Mouse (Mus musculus): ENCODE results near the gene Aspdh. TPM values are rescaled to one million over a fixed set of nuclear protein-coding genes. Genes with fewer than 3 reads are reported as not detected.

The Aspdh gene
- polyA plus RNA-seq, 1 experiment from 2014 or later = not detected

DNA sequence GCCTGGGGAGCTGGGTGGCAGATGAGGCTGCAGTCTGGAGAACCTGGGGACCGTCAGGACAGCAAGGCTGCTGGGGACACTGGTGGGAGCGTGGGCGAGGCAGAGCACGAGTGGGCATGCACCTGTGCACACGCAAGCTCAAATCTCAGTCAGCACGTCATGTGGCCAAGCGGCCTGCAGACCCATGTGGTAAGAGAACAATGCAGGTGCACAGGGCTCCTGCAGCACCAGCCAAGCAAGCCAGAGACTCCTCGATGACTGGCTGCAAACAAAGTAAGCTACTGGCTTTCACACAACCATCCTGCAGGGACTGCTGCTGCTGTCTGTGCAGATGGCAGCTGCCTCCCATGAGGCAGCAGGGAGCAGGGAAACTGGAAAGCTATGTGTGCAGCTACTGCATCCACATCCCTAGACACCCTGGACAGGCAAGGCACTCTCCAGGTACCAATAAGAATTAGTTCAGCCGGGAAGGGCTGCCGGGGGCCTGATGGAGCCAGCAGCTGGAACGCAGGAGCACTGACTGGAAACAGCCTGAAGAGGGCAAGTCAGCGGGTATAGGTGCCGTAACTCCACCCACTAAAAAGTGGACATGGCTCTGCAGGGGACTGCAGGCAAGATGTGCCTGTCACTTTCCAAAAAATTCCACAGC lies 21.9 kb downstream of the Aspdh start:
- H3K4me1 ChIP-seq (ENCODE audit: control insufficient read depth, insufficient read depth, low read length) = no peaks in the 10 kb centered on the region
- no peaks in the 10 kb centered on the region for H3K9me3 ChIP-seq (ENCODE audit: control insufficient read depth, low read length)
- no peak overlapping the region for H3K4me2 ChIP-seq (ENCODE audit: low read depth, severe bottlenecking)
- peaks cover 2% of the 10 kb centered on the region; the same call in 1 of the 2 replicates for H3K27me3 ChIP-seq (ENCODE audit: control insufficient read depth, insufficient read depth, low read length)
- DNase-seq (ENCODE audit: low spot score) (no peak), ATAC-seq (ENCODE audit: insufficient number of reproducible peaks, low FRiP score, low TSS enrichment, low read depth) (no peak)
- no peak overlapping the region for H3K4me3 ChIP-seq (ENCODE audit: low read depth, low read length)
- H3K36me3 ChIP-seq (ENCODE audit: control insufficient read depth, insufficient read depth, low read length) = peaks cover 2% of the 10 kb centered on the region; the same call in 1 of the 2 replicates
- no peak overlapping the region for H3K27ac ChIP-seq (replicated peaks; ENCODE audit: low read depth, low read length)
- 73% methylated on average over 13 of the region's 13 CpGs for WGBS
- no peak overlapping the region for H3K9ac ChIP-seq (ENCODE audit: low read length)

DNA sequence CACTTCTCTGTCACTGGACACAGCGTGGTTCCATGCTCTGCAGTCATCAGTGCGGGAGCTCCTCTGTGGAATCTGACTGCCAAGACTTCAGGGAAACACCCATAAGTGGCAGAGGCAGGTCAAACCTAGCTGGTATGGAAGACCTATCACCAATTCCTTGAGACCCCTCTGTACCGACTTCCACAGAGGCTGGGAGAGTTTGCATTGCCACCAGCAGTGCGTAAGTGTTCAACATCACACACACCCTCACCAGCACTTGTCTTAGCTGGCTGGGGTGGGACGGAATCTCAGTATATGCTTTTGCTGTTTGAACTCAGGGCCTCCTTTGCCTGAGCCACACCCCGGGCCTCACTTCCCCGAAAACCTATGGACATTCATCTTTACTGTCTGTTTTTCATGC lies 22.7 kb downstream of the Aspdh start:
- H3K27me3 ChIP-seq (ENCODE audit: control insufficient read depth, insufficient read depth, low read length) = no peaks in the 10 kb centered on the region
- no peak for ATAC-seq (ENCODE audit: insufficient number of reproducible peaks, low FRiP score, low TSS enrichment, low read depth)
- 89% methylated on average over 7 of the region's 7 CpGs for WGBS

GRCm38 (mm10) chr7:44488545-44488944 lies 23.4 kb downstream of the Aspdh start:
- Histone ChIP-seq H3K36me3 (ENCODE audit: control insufficient read depth, insufficient read depth, low read length) (peaks cover 4% of the 10 kb centered on the region; the same call in 1 of the 2 replicates), H3K9me3 (ENCODE audit: control insufficient read depth, low read length) (no peaks in the 10 kb centered on the region), H3K4me1 (ENCODE audit: control insufficient read depth, insufficient read depth, low read length) (no peaks in the 10 kb centered on the region), H3K27me3 (ENCODE audit: control insufficient read depth, insufficient read depth, low read length) (no peaks in the 10 kb centered on the region), H3K4me2 (ENCODE audit: low read depth, severe bottlenecking) (no peak overlapping the region), H3K9ac (ENCODE audit: low read length) (no peak overlapping the region), H3K4me3 (ENCODE audit: low read depth, low read length) (no peak overlapping the region), H3K27ac (replicated peaks; ENCODE audit: low read depth, low read length) (no peak overlapping the region)
- 96% methylated on average over 8 of the region's 8 CpGs for WGBS
- no peak for DNase-seq (ENCODE audit: low spot score)
- ATAC-seq (ENCODE audit: insufficient number of reproducible peaks, low FRiP score, low TSS enrichment, low read depth) = no peak

More for the DNA sequence above, 22.7 kb downstream of the Aspdh start:
- Histone ChIP-seq H3K4me3 (ENCODE audit: low read depth, low read length) (no peak overlapping the region), H3K27ac (replicated peaks; ENCODE audit: low read depth, low read length) (no peak overlapping the region), H3K4me1 (ENCODE audit: control insufficient read depth, insufficient read depth, low read length) (no peaks in the 10 kb centered on the region), H3K36me3 (ENCODE audit: control insufficient read depth, insufficient read depth, low read length) (peaks cover 4% of the 10 kb centered on the region; the same call in 1 of the 2 replicates), H3K9ac (ENCODE audit: low read length) (no peak overlapping the region), H3K4me2 (ENCODE audit: low read depth, severe bottlenecking) (no peak overlapping the region), H3K9me3 (ENCODE audit: control insufficient read depth, low read length) (no peaks in the 10 kb centered on the region)
- DNase-seq (ENCODE audit: low spot score) = no peak

GRCm38 (mm10) chr7:44490281-44490680 lies 25.1 kb downstream of the Aspdh start:
- no peaks in the 10 kb centered on the region for H3K9me3 ChIP-seq (ENCODE audit: control insufficient read depth, low read length)
- H3K4me2 ChIP-seq (ENCODE audit: low read depth, severe bottlenecking) = no peak overlapping the region
- H3K27ac ChIP-seq (replicated peaks; ENCODE audit: low read depth, low read length) = no peak overlapping the region
- no peak overlapping the region for H3K4me3 ChIP-seq (ENCODE audit: low read depth, low read length)
- H3K27me3 ChIP-seq (ENCODE audit: control insufficient read depth, insufficient read depth, low read length) = no peaks in the 10 kb centered on the region
- H3K36me3 ChIP-seq (ENCODE audit: control insufficient read depth, insufficient read depth, low read length) = peaks cover 7% of the 10 kb centered on the region; the same call in 1 of the 2 replicates
- no peak overlapping the region for H3K9ac ChIP-seq (ENCODE audit: low read length)
- H3K4me1 ChIP-seq (ENCODE audit: control insufficient read depth, insufficient read depth, low read length) = peaks cover under 1% of the 10 kb centered on the region; the same call in 1 of the 2 replicates
- WGBS = 95% methylated on average over 4 of the region's 4 CpGs
- no peak for ATAC-seq (ENCODE audit: insufficient number of reproducible peaks, low FRiP score, low TSS enrichment, low read depth)
- DNase-seq (ENCODE audit: low spot score) = no peak

DNA sequence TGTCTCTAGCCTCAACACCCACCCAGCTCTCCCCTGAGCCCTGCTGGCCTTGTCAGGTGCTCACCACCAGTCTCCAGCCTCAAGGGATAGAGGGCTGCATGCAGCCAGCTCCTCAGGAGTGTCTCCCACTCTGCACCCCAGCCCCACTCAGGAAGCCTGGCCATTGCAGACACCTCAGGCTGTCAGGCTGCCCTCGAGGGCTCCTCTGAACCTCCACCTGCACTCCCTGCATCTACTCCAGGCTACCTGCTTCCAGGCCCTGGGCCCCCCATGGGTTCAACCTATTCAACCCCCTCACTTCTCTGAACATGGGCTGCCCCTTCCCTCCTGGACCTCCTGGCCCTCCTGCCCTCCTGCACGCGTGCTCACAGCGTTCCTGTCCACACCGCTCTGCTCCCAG lies 26.2 kb downstream of the Aspdh start:
- Histone ChIP-seq H3K4me1 (ENCODE audit: control insufficient read depth, insufficient read depth, low read length) (peaks cover 2% of the 10 kb centered on the region; the same call in 1 of the 2 replicates), H3K4me3 (ENCODE audit: low read depth, low read length) (no peak overlapping the region), H3K36me3 (ENCODE audit: control insufficient read depth, insufficient read depth, low read length) (peaks cover 7% of the 10 kb centered on the region; the same call in 1 of the 2 replicates), H3K9ac (ENCODE audit: low read length) (no peak overlapping the region), H3K9me3 (ENCODE audit: control insufficient read depth, low read length) (no peaks in the 10 kb centered on the region), H3K27me3 (ENCODE audit: control insufficient read depth, insufficient read depth, low read length) (no peaks in the 10 kb centered on the region), H3K4me2 (ENCODE audit: low read depth, severe bottlenecking) (no peak overlapping the region), H3K27ac (replicated peaks; ENCODE audit: low read depth, low read length) (no peak overlapping the region)
- DNase-seq (ENCODE audit: low spot score) = no peak
- no peak for ATAC-seq (ENCODE audit: insufficient number of reproducible peaks, low FRiP score, low TSS enrichment, low read depth)
- WGBS = 93% methylated on average over 5 of the region's 5 CpGs

DNA sequence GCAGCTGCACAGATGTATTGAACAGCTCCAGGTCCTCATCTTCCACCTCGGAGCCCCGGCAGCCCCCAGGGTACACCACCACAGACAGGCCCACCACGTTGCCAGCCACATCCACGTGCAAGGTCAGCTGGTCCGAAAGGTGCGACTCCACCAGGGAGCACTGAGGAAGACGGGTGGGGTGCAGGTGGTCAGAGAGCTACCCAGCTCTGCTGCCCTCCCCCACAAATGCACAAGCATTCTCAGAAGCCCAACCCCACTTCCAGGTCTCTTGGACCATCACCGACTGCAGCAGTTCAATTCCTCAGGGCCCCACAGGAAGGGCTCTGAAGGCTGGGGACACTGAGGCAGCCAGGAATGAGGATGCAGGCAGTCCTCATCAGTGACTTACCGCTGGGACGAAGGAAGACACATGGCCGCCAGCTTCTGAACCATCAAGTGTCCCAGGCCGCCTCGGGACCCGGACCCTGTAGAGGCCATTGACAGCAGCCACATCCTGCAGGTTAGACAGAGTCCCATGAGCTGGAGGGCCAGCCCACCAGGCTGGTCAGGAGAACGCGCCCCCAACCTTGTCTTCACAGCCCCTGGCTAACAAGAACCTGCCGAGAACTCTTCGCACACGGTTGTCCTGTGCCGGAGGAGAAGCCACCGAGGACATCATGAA lies 27.1 kb downstream of the Aspdh start:
- Histone ChIP-seq H3K27me3 (ENCODE audit: control insufficient read depth, insufficient read depth, low read length) (no peaks in the 10 kb centered on the region), H3K4me3 (ENCODE audit: low read depth, low read length) (no peak overlapping the region), H3K9ac (ENCODE audit: low read length) (no peak overlapping the region; the same call in 1 of the 2 replicates), H3K9me3 (ENCODE audit: control insufficient read depth, low read length) (no peaks in the 10 kb centered on the region), H3K36me3 (ENCODE audit: control insufficient read depth, insufficient read depth, low read length) (peaks cover 7% of the 10 kb centered on the region; the same call in 1 of the 2 replicates), H3K4me2 (ENCODE audit: low read depth, severe bottlenecking) (no peak overlapping the region), H3K27ac (replicated peaks; ENCODE audit: low read depth, low read length) (no peak overlapping the region), H3K4me1 (ENCODE audit: control insufficient read depth, insufficient read depth, low read length) (peaks cover 4% of the 10 kb centered on the region; the same call in 1 of the 2 replicates)
- 93% methylated on average over 21 of the region's 21 CpGs for WGBS
- ATAC-seq (ENCODE audit: insufficient number of reproducible peaks, low FRiP score, low TSS enrichment, low read depth) (no peak), DNase-seq (ENCODE audit: low spot score) (no peak)

GRCm38 (mm10) chr7:44494681-44495080 lies 29.5 kb downstream of the Aspdh start:
- peaks cover 5% of the 10 kb centered on the region; the same call in 1 of the 2 replicates for H3K4me1 ChIP-seq (ENCODE audit: control insufficient read depth, insufficient read depth, low read length)
- no peak overlapping the region for H3K9ac ChIP-seq (ENCODE audit: low read length)
- no peaks in the 10 kb centered on the region for H3K9me3 ChIP-seq (ENCODE audit: control insufficient read depth, low read length)
- H3K27me3 ChIP-seq (ENCODE audit: control insufficient read depth, insufficient read depth, low read length) = no peaks in the 10 kb centered on the region
- 92% methylated on average over 12 of the region's 12 CpGs for WGBS
- no peak for DNase-seq (ENCODE audit: low spot score)
- no peak for ATAC-seq (ENCODE audit: insufficient number of reproducible peaks, low FRiP score, low TSS enrichment, low read depth)
- no peak overlapping the region for H3K27ac ChIP-seq (replicated peaks; ENCODE audit: low read depth, low read length)
- no peak overlapping the region for H3K4me3 ChIP-seq (ENCODE audit: low read depth, low read length)
- H3K36me3 ChIP-seq (ENCODE audit: control insufficient read depth, insufficient read depth, low read length) = peaks cover 7% of the 10 kb centered on the region; the same call in 1 of the 2 replicates
- no peak overlapping the region for H3K4me2 ChIP-seq (ENCODE audit: low read depth, severe bottlenecking)

DNA sequence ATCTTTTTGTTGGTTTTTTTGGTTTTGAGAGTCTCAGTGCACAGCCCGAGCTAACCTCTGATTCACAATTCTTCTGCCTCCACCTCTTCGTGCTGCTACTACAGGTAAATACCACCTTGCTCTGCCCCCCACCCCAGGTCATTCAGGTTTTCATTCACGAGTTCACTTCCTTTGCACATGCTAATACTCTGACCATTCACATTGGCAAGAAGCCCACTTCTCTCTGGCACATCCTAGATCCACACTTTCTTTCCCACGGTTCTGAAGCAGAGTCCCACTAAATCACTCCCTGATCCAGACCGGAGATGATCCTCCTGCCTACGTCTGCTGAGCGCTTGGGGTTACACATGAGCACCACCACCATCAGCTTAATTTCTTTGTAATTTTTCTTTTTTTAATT lies 29.9 kb downstream of the Aspdh start:
- 91% methylated on average over 7 of the region's 7 CpGs for WGBS
- no peaks in the 10 kb centered on the region for H3K27me3 ChIP-seq (ENCODE audit: control insufficient read depth, insufficient read depth, low read length)
- peaks cover 7% of the 10 kb centered on the region; the same call in 1 of the 2 replicates for H3K36me3 ChIP-seq (ENCODE audit: control insufficient read depth, insufficient read depth, low read length)
- H3K4me3 ChIP-seq (ENCODE audit: low read depth, low read length) = no peak overlapping the region
- peak overlapping the region; percentile 78; the same call in 1 of the 2 replicates for H3K4me2 ChIP-seq (ENCODE audit: low read depth, severe bottlenecking)
- H3K4me1 ChIP-seq (ENCODE audit: control insufficient read depth, insufficient read depth, low read length) = peaks cover 5% of the 10 kb centered on the region; the same call in 1 of the 2 replicates
- ATAC-seq (ENCODE audit: insufficient number of reproducible peaks, low FRiP score, low TSS enrichment, low read depth) = no peak
- no peak for DNase-seq (ENCODE audit: low spot score)
- no peak overlapping the region for H3K9ac ChIP-seq (ENCODE audit: low read length)
- no peak overlapping the region for H3K27ac ChIP-seq (replicated peaks; ENCODE audit: low read depth, low read length)
- H3K9me3 ChIP-seq (ENCODE audit: control insufficient read depth, low read length) = no peaks in the 10 kb centered on the region

All from limb, embryonic 11.5 days (tissue).